Mouse (Mus musculus): ENCODE measurements at regions not wholly inside any gene's neighbourhood (a gene's known extent, or its start where the extent isn't known, plus 50 kb on each side); places are given as distances from the start of the nearest gene placed in this dataset.

- TF ChIP-seq MAFK (IDR thresholded peaks at IDR 0.05; ENCODE audit: insufficient read depth, low read depth, low read length) (no peak), ZC3H11A (IDR thresholded peaks at IDR 0.05; ENCODE audit: borderline replicate concordance, low read depth, low read length) (no peak), ZNF384 (IDR thresholded peaks at IDR 0.05; ENCODE audit: low read depth, low read length) (no peak), CHD2 (IDR thresholded peaks at IDR 0.05; ENCODE audit: low read depth, low read length) (no peak)
Observed at GRCm38 (mm10) chr7:115294655-115295230, 551.2 kb downstream of the Insc start.

Data from ES-E14 (cell line).